Mouse (Mus musculus) liver, embryonic 14.5 days (tissue): ENCODE results near the gene Spsb4.

ENCODE experiments used
- CTCF ChIP-seq: IDR thresholded peaks from 2 replicates; pipeline ENCODE4 v1.5.1; 2016; ENCODE audit warnings: antibody characterized with exemption, low read depth, control low read depth
- EP300 ChIP-seq: IDR thresholded peaks from 2 replicates; pipeline ENCODE4 v1.6.1; 2016; ENCODE audit warnings: antibody characterized with exemption, low read depth

GRCm38 (mm10) chr9:96916620-96917538 lies 101.8 kb downstream of the Spsb4 start:
- TF ChIP-seq CTCF = peak; percentile 93
- no peak for TF ChIP-seq EP300
